Mouse (Mus musculus) c-Kit-positive CD71-positive TER-119-negative erythroid progenitor cells, embryonic 14.5 days (primary cell): ENCODE measurements around the gene E330017A01Rik.

ENCODE experiments used
- DNase-seq: peaks from one replicate; pipeline ENCODE4 v3.0.0-alpha.2; 2013; ENCODE audit warnings: low read depth

The E330017A01Rik gene

DNA sequence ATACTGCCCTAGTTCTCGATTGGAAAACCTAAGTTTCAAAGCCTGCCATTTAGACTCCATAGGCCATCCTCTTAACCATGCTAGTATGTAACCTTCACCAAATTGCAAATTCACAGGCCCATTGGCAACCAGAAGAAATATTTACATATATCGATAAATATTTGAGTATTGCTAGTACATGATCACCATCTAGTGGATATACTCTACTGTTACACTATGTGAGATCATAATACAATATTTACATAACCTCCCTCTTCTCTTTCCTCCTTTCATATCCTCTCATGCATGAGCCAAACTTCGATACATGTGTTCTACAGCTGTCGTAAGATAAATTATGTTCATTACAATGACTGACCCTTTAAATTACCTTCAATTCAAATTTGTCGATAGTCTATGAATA lies 24.5 kb upstream of the E330017A01Rik start:
- DNase-seq, result no peak

GRCm38 (mm10) chr16:58662287-58662791 lies 23.8 kb upstream of the E330017A01Rik start:
- DNase-seq, result no peak

DNA sequence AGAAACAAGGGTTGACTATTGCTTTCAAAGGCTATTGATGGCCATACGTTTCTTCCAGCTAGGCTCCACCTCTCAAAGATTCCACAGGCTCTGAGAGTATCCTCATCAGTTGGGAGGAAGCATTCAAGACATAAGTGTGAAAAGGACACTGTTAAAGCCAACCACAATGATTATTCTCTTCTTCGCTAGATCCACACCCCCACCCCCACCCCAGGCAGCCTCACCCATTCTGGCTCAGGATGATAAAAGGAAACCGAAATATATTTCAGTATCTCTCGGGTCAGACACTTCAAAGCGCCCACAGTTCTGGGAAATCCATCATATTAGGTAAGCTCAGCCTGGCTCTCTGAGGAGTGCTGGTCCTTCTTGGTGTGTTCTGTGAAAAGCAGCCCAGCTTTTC lies 23.3 kb upstream of the E330017A01Rik start:
- DNase-seq, result peak; percentile 91

GRCm38 (mm10) chr16:58658668-58659067 lies 20.1 kb upstream of the E330017A01Rik start:
- DNase-seq, result no peak

- no peak for DNase-seq
These were observed 18.0 kb upstream of the E330017A01Rik start for GRCm38 (mm10) chr16:58656526-58656925.

DNA sequence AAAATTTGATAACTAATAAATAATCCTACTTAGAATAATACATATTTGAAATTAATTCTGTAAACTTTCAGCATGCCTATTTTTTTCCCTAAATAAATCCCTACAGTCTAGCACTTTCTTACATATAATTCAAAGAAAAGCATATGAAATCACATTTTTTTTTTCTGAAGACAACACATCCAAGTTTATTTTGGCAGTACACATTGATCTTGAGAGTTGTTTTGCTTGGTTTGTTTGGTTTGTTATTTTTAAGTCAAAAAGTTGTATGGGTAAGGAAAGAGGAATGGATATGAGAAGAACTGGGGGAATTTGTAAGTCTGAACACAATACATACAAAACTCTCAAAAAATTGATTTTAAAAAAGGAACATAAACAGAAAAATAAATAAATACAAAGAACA lies 17.2 kb upstream of the E330017A01Rik start:
- DNase-seq, result no peak

DNA sequence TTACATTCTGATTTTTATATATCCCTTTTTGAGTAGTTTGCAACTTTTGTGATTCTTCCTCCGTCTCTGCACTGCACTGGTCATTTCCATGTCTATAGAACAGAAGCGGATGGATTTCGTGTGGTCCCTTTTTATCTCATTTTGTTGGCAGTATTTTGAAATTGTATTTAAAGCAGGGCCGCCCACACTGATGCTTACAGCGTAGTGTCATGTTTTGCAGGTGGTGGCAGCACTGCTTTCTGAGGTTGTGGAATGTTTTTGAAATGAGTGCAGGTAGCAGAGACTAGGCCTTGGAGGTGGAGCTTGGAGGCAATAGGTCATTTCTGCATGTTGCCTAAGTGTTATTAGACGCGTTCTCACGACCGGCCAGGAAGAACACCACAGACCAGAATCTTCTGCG lies 11.4 kb upstream of the E330017A01Rik start:
- DNase-seq, result no peak

DNA sequence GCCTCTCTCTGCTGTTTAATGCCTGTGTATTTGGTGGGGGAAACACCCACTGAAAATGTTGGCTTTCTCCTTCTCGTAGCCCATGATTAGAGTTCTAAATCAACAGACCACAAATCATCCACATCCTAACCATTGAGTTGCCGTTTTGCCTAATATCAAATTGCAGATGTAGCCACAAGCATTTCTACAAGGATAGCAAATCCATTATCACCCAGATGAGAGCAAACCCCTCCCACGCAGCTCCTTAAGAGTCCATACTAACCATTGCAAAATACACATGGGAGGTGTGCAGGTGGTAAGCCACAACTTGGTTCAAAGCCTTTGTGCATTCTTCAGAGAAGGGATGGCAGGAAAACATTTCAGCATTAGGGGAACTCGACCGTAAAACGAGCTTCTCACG lies 523 bp downstream of the E330017A01Rik start:
- no peak for DNase-seq

DNA sequence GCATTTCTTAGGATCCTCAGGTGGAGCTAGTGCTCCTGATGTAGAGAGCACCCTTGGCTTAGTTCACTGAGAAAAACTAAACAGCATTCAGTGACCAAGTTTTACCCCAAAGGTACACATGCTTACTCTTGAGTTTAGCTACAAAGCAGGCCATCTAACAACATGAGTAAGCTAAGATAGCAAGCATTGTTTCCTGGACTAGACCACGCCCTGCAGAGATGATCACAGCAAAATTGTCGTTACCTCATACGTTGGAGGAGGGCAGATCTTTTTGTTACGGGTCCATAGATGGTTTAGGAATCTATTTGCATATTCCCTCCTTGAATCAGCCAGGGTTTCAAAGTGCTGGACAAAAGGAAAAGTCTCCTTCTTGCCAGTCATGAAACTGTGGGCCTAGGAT lies 1.1 kb downstream of the E330017A01Rik start:
- DNase-seq, result peak; percentile 51

DNA sequence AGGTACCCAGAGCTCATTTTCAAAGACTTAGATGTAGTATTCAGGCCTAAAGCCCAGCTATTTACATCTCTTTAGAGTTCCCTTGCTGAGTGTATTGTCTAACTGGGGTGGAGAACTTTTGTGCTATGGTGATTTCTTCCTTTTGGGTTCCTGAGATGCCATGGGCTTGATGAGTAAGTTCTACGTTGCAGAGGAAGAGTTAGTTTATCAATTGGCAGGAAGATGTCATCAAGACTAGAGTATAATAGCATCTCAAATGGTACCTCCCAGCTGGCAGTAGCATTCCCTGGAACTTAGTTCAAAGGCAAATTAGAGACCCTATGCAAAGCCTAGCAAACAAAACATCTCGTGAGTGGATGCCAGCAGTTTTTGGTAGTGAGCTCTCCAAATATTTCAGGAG lies 2.7 kb downstream of the E330017A01Rik start:
- DNase-seq, result no peak

DNA sequence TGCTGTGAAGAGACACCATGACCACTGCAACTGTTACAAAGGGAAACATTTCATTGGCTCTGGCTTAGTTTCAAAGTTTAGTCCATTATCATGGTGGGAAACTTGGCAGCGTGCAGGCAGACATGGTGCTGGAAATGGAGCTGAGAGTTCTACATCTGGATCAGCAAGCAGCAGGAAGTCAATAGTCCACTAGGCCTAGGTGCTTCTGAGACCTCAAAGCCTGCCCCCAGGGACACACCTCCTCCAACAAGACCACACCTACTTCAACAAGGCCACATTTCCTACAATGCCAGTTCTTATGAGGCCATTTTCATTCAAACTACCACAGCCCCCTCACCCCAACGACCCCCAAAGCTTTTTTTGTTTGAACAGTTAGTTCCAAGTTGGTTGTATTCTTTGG lies 8.8 kb downstream of the E330017A01Rik start:
- DNase-seq, result no peak

DNA sequence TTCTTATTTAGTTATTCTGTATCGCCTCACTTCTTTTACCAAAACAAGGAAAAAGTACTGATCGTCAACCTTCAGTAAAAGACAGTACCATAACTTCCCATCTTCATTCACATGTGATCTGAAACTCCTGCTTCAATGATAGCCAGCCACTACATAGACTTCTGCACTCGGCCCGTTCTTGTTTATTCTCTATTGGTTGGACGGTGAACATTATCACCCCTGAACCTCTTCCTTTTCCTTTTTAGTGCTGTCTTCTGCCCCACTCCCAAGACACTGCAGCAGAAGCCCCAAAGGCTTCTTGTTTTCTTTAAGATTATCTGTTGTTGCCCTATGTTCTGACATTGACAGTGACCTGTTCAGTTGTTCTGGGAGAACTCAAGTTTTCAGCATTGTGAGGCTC lies 9.6 kb downstream of the E330017A01Rik start:
- no peak for DNase-seq

GRCm38 (mm10) chr16:58628336-58628680 lies 10.2 kb downstream of the E330017A01Rik start:
- DNase-seq, result no peak

- no peak for DNase-seq
These were observed 10.8 kb downstream of the E330017A01Rik start for GRCm38 (mm10) chr16:58627597-58628335.

GRCm38 (mm10) chr16:58623944-58624343 lies 14.6 kb downstream of the E330017A01Rik start:
- no peak for DNase-seq

- DNase-seq, result no peak
These were observed 15.4 kb downstream of the E330017A01Rik start for GRCm38 (mm10) chr16:58623114-58623513.

DNA sequence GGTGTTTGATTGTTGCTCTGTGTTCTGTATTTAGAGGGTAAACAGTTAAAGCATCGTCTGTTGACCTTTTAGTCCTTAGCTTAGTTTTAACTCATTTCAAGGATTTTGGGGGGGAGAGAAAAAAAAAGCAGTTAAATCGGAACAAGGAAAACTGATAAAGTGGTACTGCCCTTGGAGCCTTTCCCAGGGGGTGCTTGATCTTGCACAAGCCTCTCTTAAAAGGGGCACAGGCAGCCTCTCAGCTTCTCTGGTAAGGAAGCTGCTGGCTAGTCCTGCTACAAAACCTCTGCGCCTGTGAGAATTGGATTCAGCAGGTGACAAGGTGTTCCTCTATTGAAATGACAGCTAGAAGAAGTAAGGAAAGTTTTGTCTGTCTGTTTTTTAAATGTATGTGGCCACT lies 16.2 kb downstream of the E330017A01Rik start:
- no peak for DNase-seq

- DNase-seq, result no peak
These were observed 21.2 kb downstream of the E330017A01Rik start for GRCm38 (mm10) chr16:58617346-58617745.

GRCm38 (mm10) chr16:58616878-58617277 lies 21.7 kb downstream of the E330017A01Rik start, which contains the start of gene Gm813:
Gene Gm813, minus strand, starts transcription at chr16:58616978.
- DNase-seq, result no peak

- no peak for DNase-seq
These were observed 25.6 kb downstream of the E330017A01Rik start for GRCm38 (mm10) chr16:58612969-58613368.

DNA sequence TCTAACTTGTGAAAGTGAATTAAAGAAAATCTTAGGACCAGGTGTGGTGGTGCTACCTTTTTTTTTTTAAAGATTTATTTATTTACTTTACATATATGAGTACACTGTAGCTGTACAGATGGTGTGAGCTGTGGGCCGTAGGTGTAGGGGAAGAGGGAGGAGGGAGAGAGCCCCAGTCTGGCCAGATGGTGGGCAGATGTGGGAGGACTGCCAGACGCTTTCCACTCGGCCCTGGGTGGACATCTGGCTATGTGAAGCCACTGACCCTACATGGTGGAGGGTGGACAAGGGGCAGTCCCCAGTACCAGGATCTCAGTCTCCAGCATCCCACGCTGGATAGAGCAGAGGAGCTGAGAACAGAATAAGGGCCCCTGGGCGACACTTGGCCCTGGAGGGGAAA lies 31.4 kb downstream of the E330017A01Rik start:
- DNase-seq, result no peak

DNA sequence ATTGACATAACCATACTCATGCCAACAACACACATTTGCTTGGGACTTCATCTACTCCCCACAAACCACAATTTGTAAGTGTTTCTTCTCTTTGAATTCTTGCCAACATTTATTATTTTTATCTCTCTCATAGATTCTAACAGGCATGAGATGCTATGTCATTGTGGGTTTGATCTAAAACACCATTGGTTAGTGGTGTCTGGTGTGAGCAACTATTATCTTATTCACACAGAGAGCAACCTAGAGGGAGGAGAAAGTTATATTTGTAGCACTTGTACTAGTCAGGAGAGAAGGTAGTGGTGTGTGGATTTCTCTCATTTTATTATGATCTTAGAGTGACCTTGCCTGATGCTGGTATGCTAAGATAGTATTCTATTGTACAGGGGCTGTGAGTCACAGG lies 33.9 kb downstream of the E330017A01Rik start:
- peak; percentile 70 for DNase-seq

GRCm38 (mm10) chr16:58603831-58604230 lies 34.7 kb downstream of the E330017A01Rik start:
- DNase-seq, result no peak

DNA sequence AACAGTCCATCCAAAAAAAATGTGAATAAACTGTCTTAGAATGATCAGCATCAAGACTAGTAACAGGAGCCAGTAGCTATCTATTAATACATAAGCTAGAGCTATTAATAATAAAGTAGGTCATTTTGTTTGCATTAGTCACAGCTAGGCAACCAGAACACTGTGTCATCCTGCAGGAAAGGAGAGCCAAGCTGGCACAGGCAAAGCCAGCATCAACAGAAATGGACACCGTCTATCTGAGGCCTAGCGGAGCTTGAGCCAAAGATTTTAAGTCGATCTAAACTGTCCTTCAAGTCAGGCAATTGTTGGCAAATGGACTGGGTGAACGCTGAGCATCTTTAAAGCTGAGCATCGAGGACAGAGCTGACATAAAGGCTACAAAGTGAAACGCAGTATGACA lies 37.7 kb downstream of the E330017A01Rik start:
- no peak for DNase-seq
